Mouse (Mus musculus) kidney, postnatal 36 days (tissue): ENCODE measurements around the gene Cntnap2.

Source experiments
- DNase-seq, 2 experiments: peaks; one replicate each; pipeline ENCODE4 v3.0.0; 2021 to 2022; ENCODE audit warnings: mixed read lengths in 2 of 2

Gene Cntnap2

GRCm38 (mm10) chr6:47319309-47319983, 2260.3 kb downstream of the Cntnap2 start:
- peak in 1 of 2 experiments; percentile 14 for DNase-seq

- DNase-seq: no peak
Measured at GRCm38 (mm10) chr6:47323169-47323835, 2264.1 kb downstream of the Cntnap2 start.

- no peak for DNase-seq
Measured at GRCm38 (mm10) chr6:47323886-47324285, 2264.7 kb downstream of the Cntnap2 start.

GRCm38 (mm10) chr6:47328281-47328680, 2269.1 kb downstream of the Cntnap2 start:
- DNase-seq: no peak

GRCm38 (mm10) chr6:47329212-47329611, 2270.1 kb downstream of the Cntnap2 start:
- DNase-seq: peak in 1 of 2 experiments; percentile 27

- DNase-seq: no peak
Measured at GRCm38 (mm10) chr6:47333016-47333415, 2273.9 kb downstream of the Cntnap2 start.

- no peak for DNase-seq
Measured at GRCm38 (mm10) chr6:47334377-47334776, 2275.2 kb downstream of the Cntnap2 start.

- DNase-seq: no peak
Measured at GRCm38 (mm10) chr6:47337300-47337699, 2278.1 kb downstream of the Cntnap2 start.

GRCm38 (mm10) chr6:47338113-47338512, 2279.0 kb downstream of the Cntnap2 start:
- DNase-seq: no peak

- peak in 1 of 2 experiments; percentile 4 for DNase-seq
Measured at GRCm38 (mm10) chr6:47340813-47341502, 2281.8 kb downstream of the Cntnap2 start.

- peak; percentile 62 to 79 for DNase-seq
Measured at GRCm38 (mm10) chr6:47341503-47341884, 2282.3 kb downstream of the Cntnap2 start.

- DNase-seq: no peak
Measured at GRCm38 (mm10) chr6:47343245-47343644, 2284.1 kb downstream of the Cntnap2 start.

GRCm38 (mm10) chr6:47344696-47345095, 2285.5 kb downstream of the Cntnap2 start:
- DNase-seq: no peak

- no peak for DNase-seq
Measured at GRCm38 (mm10) chr6:47350100-47350690, 2291.0 kb downstream of the Cntnap2 start.
